Mouse (Mus musculus): ENCODE data around the gene Vmn1r132.
"Not testable (repeated sequence)": the region's sequence is repeated elsewhere in the genome, so short reads cannot be mapped to it uniquely, and the experiment has no call there.

The Vmn1r132 gene

GRCm38 (mm10) chr7:21613792-21614191, at the start of gene Vmn1r132:
Vmn1r132 (plus strand) TSS chr7:21614092.
- DNase-seq = not testable (repeated sequence)
